Mouse (Mus musculus) embryonic fibroblast, embryonic 13.5 days (primary cell): ENCODE results near the gene Cherp. TPM values are rescaled to one million over a fixed set of nuclear protein-coding genes. Genes with fewer than 3 reads are reported as not detected.

Experiments used
- H3K27ac ChIP-seq: 2 replicates; pipeline ENCODE4 v1.5.1; 2012; ENCODE audit warnings: low read length, control low read depth, inconsistent platforms; ENCODE audit not compliant: insufficient read depth
- H3K4me1 ChIP-seq: 2 replicates; pipeline ENCODE4 v1.6.1; 2011; ENCODE audit warnings: low read length; ENCODE audit not compliant: control insufficient read depth, insufficient read depth
- H3K4me3 ChIP-seq: 2 replicates; pipeline ENCODE4 v1.5.1; 2011; ENCODE audit warnings: mild to moderate bottlenecking, control low read depth, low read length; ENCODE audit not compliant: insufficient read depth
- CTCF ChIP-seq: IDR thresholded peaks from 2 replicates; pipeline ENCODE4 v1.5.1; 2011; ENCODE audit warnings: mild to moderate bottlenecking, control low read depth, low read length, moderate library complexity, borderline replicate concordance; ENCODE audit not compliant: insufficient read depth
- POLR2A ChIP-seq: IDR thresholded peaks from 2 replicates; pipeline ENCODE4 v1.6.1; 2011; ENCODE audit warnings: low read depth, mild to moderate bottlenecking, control low read depth, low read length, moderate library complexity
- polyA plus RNA-seq: library from polyadenylated mRNA; stranded (reverse); fragments of >200 nt; gene quantifications from 2 replicates; pipeline ENCODE4 v1.2.4, GENCODE M21; 2011; ENCODE audit warnings: low read depth; ENCODE audit not compliant: missing spikeins, insufficient read length

Gene Cherp
- polyA plus RNA-seq, 1 experiment, result 46.2 TPM

- H3K4me1 ChIP-seq, result no peaks in the 10 kb centered on the region
- H3K27ac ChIP-seq, result no peak overlapping the region
- TF ChIP-seq POLR2A, result no peak
- TF ChIP-seq CTCF, result no peak
- H3K4me3 ChIP-seq, result no peak overlapping the region
Observed at GRCm38 (mm10) chr8:72451516-72451915, 23.5 kb downstream of the Cherp start.

GRCm38 (mm10) chr8:72445071-72445470, 30.0 kb downstream of the Cherp start:
- TF ChIP-seq POLR2A (no peak), CTCF (no peak)
- no peak overlapping the region for H3K4me3 ChIP-seq
- H3K4me1 ChIP-seq, result no peaks in the 10 kb centered on the region
- H3K27ac ChIP-seq, result no peak overlapping the region

- no peak for TF ChIP-seq POLR2A
- no peak for TF ChIP-seq CTCF
- no peak overlapping the region for H3K27ac ChIP-seq
- no peaks in the 10 kb centered on the region for H3K4me1 ChIP-seq
- peak overlapping the region; percentile 56 for H3K4me3 ChIP-seq
Observed at GRCm38 (mm10) chr8:72443994-72444350, 31.1 kb downstream of the Cherp start.

GRCm38 (mm10) chr8:72443338-72443993, 31.6 kb downstream of the Cherp start, which contains the start of the genes Calr3 and 1700030K09Rik:
Gene Calr3, minus strand, starts transcription at chr8:72443870.
Gene 1700030K09Rik, plus strand, starts transcription at chr8:72443880.
- Histone ChIP-seq H3K4me1 (no peaks in the 10 kb centered on the region), H3K4me3 (peak within 1 kb of the TSS; percentile 56), H3K27ac (no peak within 1 kb of the TSS)
- TF ChIP-seq POLR2A (peak; percentile 75), CTCF (no peak)

- no peak for TF ChIP-seq CTCF
- no peak for TF ChIP-seq POLR2A
- H3K4me1 ChIP-seq, result no peaks in the 10 kb centered on the region
- no peak overlapping the region for H3K4me3 ChIP-seq
- no peak overlapping the region for H3K27ac ChIP-seq
Observed at GRCm38 (mm10) chr8:72438248-72439015, 36.6 kb downstream of the Cherp start.

- H3K4me1 ChIP-seq, result no peaks in the 10 kb centered on the region
- no peak for TF ChIP-seq POLR2A
- TF ChIP-seq CTCF, result no peak
- H3K4me3 ChIP-seq, result no peak overlapping the region
- H3K27ac ChIP-seq, result no peak overlapping the region
Observed at GRCm38 (mm10) chr8:72434952-72435351, 40.1 kb downstream of the Cherp start.

- TF ChIP-seq CTCF, result no peak; the same call in 1 of the 2 replicates
- no peak for TF ChIP-seq POLR2A
- Histone ChIP-seq H3K4me3 (no peak overlapping the region), H3K27ac (no peak overlapping the region), H3K4me1 (no peaks in the 10 kb centered on the region)
Observed at GRCm38 (mm10) chr8:72429676-72430075, 45.4 kb downstream of the Cherp start.

GRCm38 (mm10) chr8:72422926-72423325, 52.1 kb downstream of the Cherp start:
- Histone ChIP-seq H3K4me1 (peaks cover 4% of the 10 kb centered on the region; the same call in 1 of the 2 replicates), H3K4me3 (no peak overlapping the region), H3K27ac (no peak overlapping the region)
- TF ChIP-seq POLR2A (no peak), CTCF (no peak)

GRCm38 (mm10) chr8:72421362-72422335, 53.4 kb downstream of the Cherp start, which contains the start of gene Eps15l1:
Gene Eps15l1, minus strand, starts transcription at chr8:72421460.
- TF ChIP-seq POLR2A (peak; percentile 86), CTCF (no peak)
- H3K4me3 ChIP-seq, result peak within 1 kb of the TSS; percentile 94
- H3K27ac ChIP-seq, result peak within 1 kb of the TSS; percentile 57
- H3K4me1 ChIP-seq, result peaks cover 4% of the 10 kb centered on the region
